Mouse (Mus musculus): ENCODE data around the gene Bach1.

- TF ChIP-seq TAL1 (IDR thresholded peaks at IDR 0.05; ENCODE audit: low read length): no peak
- no peak for TF ChIP-seq GATA1 (IDR thresholded peaks at IDR 0.05; ENCODE audit: low read length)
Measured at GRCm38 (mm10) chr16:87724826-87725225, 26.1 kb downstream of the Bach1 start.
